Mouse (Mus musculus): Measurements from ENCODE around the gene Cmtm5. TPM values are rescaled to one million over a fixed set of nuclear protein-coding genes. Genes with fewer than 3 reads are reported as not detected.
A peak's percentile ranks its signal among the peaks of the same experiment; 100 is the strongest.
"Not testable (repeated sequence)": the region's sequence is repeated elsewhere in the genome, so short reads cannot be mapped to it uniquely, and the experiment has no call there.

The Cmtm5 gene
- polyA plus RNA-seq, 1 experiment from 2014 or later: 7.1 TPM

GRCm38 (mm10) chr14:54965631-54966030 lies 29.6 kb downstream of the Cmtm5 start:
- Histone ChIP-seq H3K9me3 (no peaks in the 10 kb centered on the region), H3K4me1 (replicated peaks) (no peaks in the 10 kb centered on the region), H3K4me2 (no peak overlapping the region), H3K27me3 (0 out of 2 replicates have a peak, but pooled peaks cover 10% of the 10 kb centered on the region), H3K9ac (no peak overlapping the region), H3K4me3 (no peak overlapping the region), H3K27ac (no peak overlapping the region), H3K36me3 (no peaks in the 10 kb centered on the region)
- no peak for ATAC-seq (ENCODE audit: low FRiP score)
- WGBS: 83% methylated on average over 6 of the region's 6 CpGs

DNA sequence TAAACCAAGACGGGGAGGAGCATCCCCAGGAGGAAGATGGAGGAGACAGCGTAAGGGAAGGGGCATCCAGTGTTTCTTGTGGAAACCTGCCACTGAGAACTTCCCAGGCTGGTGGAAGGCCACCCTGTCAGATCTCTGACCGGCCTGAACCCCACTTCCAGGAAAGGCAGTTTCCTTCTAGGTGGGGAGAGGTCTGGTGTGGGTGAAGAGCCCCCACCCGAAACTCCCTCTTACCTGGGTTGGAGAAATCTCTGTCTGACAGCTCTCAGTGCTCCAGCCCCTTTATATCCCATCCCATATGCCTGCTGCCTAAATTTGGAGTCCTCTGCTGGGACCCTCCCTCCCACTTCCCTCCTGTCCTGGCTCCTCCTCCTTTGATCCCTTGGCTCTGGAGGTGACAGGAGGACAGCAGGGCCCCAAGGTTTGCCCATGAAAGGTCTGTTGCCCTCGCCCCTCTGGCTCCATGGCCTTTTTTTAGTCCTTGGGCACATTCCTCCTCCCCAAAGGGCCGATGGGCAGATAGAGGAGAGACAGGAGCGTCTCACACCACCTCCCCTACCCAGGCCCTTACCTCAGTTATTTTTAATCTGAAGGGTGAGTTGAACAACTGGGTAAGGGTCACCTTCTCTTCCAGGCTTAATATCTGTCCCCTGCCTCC lies 30.4 kb downstream of the Cmtm5 start, which contains the start of gene Myh6:
Myh6 (minus strand) TSS at position 608 of the 658 bp plus-strand sequence.
- H3K4me2 ChIP-seq: no peak within 1 kb of the TSS
- no peaks in the 10 kb centered on the region for H3K36me3 ChIP-seq
- no peaks in the 10 kb centered on the region for H3K9me3 ChIP-seq
- WGBS: 87% methylated on average over 7 of the region's 7 CpGs
- no peaks in the 10 kb centered on the region for H3K4me1 ChIP-seq (replicated peaks)
- ATAC-seq (ENCODE audit: low FRiP score): no peak
- H3K9ac ChIP-seq: no peak within 1 kb of the TSS
- H3K4me3 ChIP-seq: no peak within 1 kb of the TSS
- H3K27me3 ChIP-seq: 0 out of 2 replicates have a peak, but pooled peaks cover 10% of the 10 kb centered on the region
- H3K27ac ChIP-seq: no peak within 1 kb of the TSS

DNA sequence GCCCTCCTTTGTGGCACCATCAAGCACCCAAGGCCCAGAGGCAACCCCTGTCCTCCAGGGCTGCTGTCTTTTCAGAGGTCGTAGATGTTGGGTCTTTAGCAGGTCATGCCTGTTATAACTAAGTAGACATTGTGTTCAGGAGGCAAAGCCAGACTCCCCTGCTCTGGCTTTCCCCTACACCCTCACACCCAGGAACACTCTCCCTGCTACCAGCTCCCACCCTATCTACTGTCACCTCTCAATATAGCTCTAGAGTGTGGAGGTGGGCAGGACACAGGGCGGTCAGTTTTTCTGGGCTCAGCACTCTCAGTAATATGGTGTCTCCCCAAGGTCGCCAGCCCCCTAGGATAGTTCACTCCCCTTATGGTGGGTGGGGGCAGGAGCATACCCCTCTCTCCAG lies 31.8 kb downstream of the Cmtm5 start:
- H3K4me3 ChIP-seq: no peak overlapping the region
- no peaks in the 10 kb centered on the region for H3K36me3 ChIP-seq
- H3K4me2 ChIP-seq: no peak overlapping the region
- ATAC-seq (ENCODE audit: low FRiP score): no peak
- no peaks in the 10 kb centered on the region for H3K9me3 ChIP-seq
- no peaks in the 10 kb centered on the region for H3K4me1 ChIP-seq (replicated peaks)
- H3K27me3 ChIP-seq: 0 out of 2 replicates have a peak, but pooled peaks cover 10% of the 10 kb centered on the region
- no peak overlapping the region for H3K9ac ChIP-seq
- no peak overlapping the region for H3K27ac ChIP-seq
- 90% methylated on average over 3 of the region's 3 CpGs for WGBS

- Histone ChIP-seq H3K4me3 (no peak overlapping the region), H3K4me1 (replicated peaks) (peaks cover 3% of the 10 kb centered on the region), H3K4me2 (no peak overlapping the region), H3K9ac (no peak overlapping the region), H3K36me3 (no peaks in the 10 kb centered on the region), H3K27ac (no peak overlapping the region), H3K27me3 (0 out of 2 replicates have a peak, but pooled peaks cover 10% of the 10 kb centered on the region), H3K9me3 (no peaks in the 10 kb centered on the region)
- no peak for ATAC-seq (ENCODE audit: low FRiP score)
These were observed 32.3 kb downstream of the Cmtm5 start for GRCm38 (mm10) chr14:54968344-54968743.

DNA sequence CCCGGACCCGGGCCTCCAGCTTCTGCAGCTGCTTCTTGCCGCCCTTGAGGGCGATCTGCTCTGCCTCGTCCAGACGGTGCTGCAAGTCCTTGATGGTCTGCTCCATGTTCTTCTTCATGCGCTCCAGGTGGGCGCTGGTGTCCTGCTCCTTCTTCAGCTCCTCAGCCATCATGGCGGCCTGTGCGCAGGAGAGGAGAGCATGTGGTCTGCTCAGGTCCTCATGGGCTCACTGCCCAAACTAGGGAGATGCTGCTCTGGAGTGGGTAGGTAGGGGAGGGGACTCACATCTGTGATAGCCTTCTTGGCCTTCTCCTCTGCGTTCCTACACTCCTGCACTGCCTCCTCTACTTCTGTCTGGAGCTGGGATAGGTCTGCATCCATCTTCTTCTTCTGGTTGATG lies 36.7 kb downstream of the Cmtm5 start:
- not testable (repeated sequence) for H3K9ac ChIP-seq; H3K36me3 ChIP-seq; ATAC-seq (ENCODE audit: low FRiP score); H3K4me2 ChIP-seq; H3K27me3 ChIP-seq; H3K9me3 ChIP-seq; H3K4me3 ChIP-seq
- Histone ChIP-seq H3K4me1 (replicated peaks) (peaks cover 17% of the 10 kb centered on the region), H3K27ac (peak overlapping the region; percentile 30; the same call in 1 of the 2 replicates)
- 94% methylated on average over 11 of the region's 11 CpGs for WGBS

- Histone ChIP-seq H3K9ac (no peak overlapping the region), H3K4me3 (no peak overlapping the region), H3K27me3 (0 out of 2 replicates have a peak, but pooled peaks cover 5% of the 10 kb centered on the region), H3K27ac (peak overlapping the region; percentile 89), H3K4me1 (replicated peaks) (peaks cover 17% of the 10 kb centered on the region), H3K9me3 (no peaks in the 10 kb centered on the region), H3K36me3 (no peaks in the 10 kb centered on the region), H3K4me2 (no peak overlapping the region)
- peak; percentile 65 for ATAC-seq (ENCODE audit: low FRiP score)
- 68% methylated on average over 6 of the region's 6 CpGs for WGBS
These were observed 38.2 kb downstream of the Cmtm5 start for GRCm38 (mm10) chr14:54974068-54974791.

DNA sequence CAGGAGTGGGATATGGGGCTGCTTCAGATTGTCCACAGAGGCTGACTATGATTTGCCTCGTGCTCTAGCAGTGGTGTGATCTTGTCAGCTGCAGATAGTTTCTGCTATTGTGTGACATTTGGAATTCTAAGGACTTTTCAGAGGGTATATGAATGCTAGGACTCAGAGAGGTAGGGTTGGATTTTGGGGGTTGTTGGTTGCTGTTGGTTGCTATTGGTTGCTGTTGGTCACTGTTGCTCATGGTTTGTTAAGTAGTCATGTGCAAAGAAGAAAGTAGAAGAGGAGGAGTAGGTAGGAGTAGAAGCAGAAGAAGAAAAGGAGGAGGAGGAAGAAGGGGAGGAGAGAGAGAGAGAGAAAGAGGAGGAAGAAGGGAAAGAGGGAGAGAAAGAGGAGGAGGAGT lies 40.6 kb downstream of the Cmtm5 start, which contains the start of gene Gm17428:
Gm17428 (plus strand) TSS at position 301 of the 400 bp plus-strand sequence.
- 65% methylated on average over 1 of the region's 1 CpGs for WGBS
- ATAC-seq (ENCODE audit: low FRiP score): no peak

DNA sequence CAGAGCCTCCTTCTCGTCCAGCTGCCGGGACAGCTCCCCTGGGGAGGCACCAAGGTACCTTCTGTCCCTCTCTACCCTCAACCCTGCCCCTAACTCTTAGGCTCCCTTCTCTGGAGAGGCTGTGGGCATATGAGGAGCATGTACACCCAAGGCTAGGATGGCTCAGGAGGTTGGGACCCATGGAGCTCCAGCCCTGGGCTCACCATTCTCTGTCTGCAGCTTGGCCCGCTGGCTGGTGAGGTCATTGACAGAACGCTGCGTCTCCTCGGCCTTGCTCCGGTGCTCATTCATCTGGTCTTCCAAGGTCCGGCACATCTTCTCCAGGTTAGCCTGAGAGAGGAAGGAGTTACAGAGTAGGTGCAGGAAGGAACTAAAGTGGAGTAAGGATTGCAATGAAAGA lies 42.6 kb downstream of the Cmtm5 start:
- Histone ChIP-seq H3K27me3 (0 out of 2 replicates have a peak, but pooled peaks cover 5% of the 10 kb centered on the region), H3K4me1 (replicated peaks) (peaks cover 11% of the 10 kb centered on the region), H3K9me3 (no peaks in the 10 kb centered on the region), H3K4me3 (no peak overlapping the region), H3K9ac (no peak overlapping the region), H3K4me2 (no peak overlapping the region), H3K36me3 (no peaks in the 10 kb centered on the region), H3K27ac (no peak overlapping the region)
- no peak for ATAC-seq (ENCODE audit: low FRiP score)
- 93% methylated on average over 8 of the region's 8 CpGs for WGBS

More for the DNA sequence above, 40.6 kb downstream of the Cmtm5 start, which contains the start of gene Gm17428:
- no peak within 1 kb of the TSS for H3K4me2 ChIP-seq
- no peak within 1 kb of the TSS for H3K9ac ChIP-seq
- no peaks in the 10 kb centered on the region for H3K9me3 ChIP-seq
- H3K4me3 ChIP-seq: no peak within 1 kb of the TSS
- 0 out of 2 replicates have a peak, but pooled peaks cover 5% of the 10 kb centered on the region for H3K27me3 ChIP-seq
- no peaks in the 10 kb centered on the region for H3K36me3 ChIP-seq
- H3K4me1 ChIP-seq (replicated peaks): peaks cover 17% of the 10 kb centered on the region
- no peak within 1 kb of the TSS for H3K27ac ChIP-seq

DNA sequence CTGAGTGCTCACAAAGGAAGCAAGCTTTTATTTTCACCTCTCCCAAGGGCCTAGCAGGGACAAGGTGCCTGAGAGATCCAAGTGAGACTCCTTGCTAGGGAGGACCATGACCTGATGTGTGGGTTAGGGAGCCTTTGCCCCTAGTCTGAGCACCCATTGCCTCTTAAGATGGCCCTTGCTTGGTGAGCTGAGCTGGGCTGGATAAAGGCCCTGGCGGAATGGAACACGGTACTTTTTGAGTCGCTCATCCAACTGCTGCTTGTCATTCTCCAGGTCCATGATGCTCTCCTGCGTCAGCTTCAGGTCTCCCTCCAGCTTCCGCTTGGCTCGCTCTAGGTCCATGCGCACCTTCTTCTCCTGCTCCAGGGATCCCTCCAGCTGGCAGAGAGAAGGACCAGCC lies 45.9 kb downstream of the Cmtm5 start:
- Histone ChIP-seq H3K9me3 (no peaks in the 10 kb centered on the region), H3K27ac (no peak overlapping the region), H3K27me3 (0 out of 2 replicates have a peak, but pooled peaks cover 3% of the 10 kb centered on the region), H3K4me1 (replicated peaks) (no peaks in the 10 kb centered on the region), H3K9ac (no peak overlapping the region), H3K4me3 (no peak overlapping the region), H3K36me3 (no peaks in the 10 kb centered on the region), H3K4me2 (no peak overlapping the region)
- 94% methylated on average over 7 of the region's 7 CpGs for WGBS
- ATAC-seq (ENCODE audit: low FRiP score): no peak

- not testable (repeated sequence) for H3K4me3 ChIP-seq; H3K27me3 ChIP-seq; H3K9ac ChIP-seq; H3K4me2 ChIP-seq; ATAC-seq (ENCODE audit: low FRiP score); H3K36me3 ChIP-seq; H3K4me1 ChIP-seq (replicated peaks); H3K27ac ChIP-seq; H3K9me3 ChIP-seq
- 92% methylated on average over 9 of the region's 9 CpGs for WGBS
These were observed 52.4 kb downstream of the Cmtm5 start for GRCm38 (mm10) chr14:54988350-54988874.

Measured in hindbrain, embryonic 13.5 days (tissue).